Mouse (Mus musculus) erythroid progenitor cell, adult 5-6 weeks (primary cell): ENCODE results near the gene Mapkapk2. TPM values are rescaled to one million over a fixed set of nuclear protein-coding genes. Genes with fewer than 3 reads are reported as not detected.

Experiments used
- ATAC-seq: replicated peaks from 2 replicates; pipeline ENCODE4 v1.8.0; 2016; ENCODE audit warnings: moderate number of reproducible peaks, mild to moderate bottlenecking, moderate TSS enrichment, inconsistent platforms; ENCODE audit not compliant: poor library complexity, low FRiP score, severe bottlenecking
- total RNA-seq, 2 experiments: library from RNA; stranded (forward) in 1 of 2; stranded (reverse) in 1 of 2; fragments of 150-400 nt in 1 of 2; fragments of 186-747, 209-891 nt in 1 of 2; gene quantifications; 2 replicates each; pipeline versions ENCODE4 v1.2.3 to v1.2.4; 2015 to 2017; ENCODE audit warnings: low replicate concordance in 2 of 2

The Mapkapk2 gene
- total RNA-seq, 2 experiments from 2014 or later, result 23.2 to 36.9 TPM

DNA sequence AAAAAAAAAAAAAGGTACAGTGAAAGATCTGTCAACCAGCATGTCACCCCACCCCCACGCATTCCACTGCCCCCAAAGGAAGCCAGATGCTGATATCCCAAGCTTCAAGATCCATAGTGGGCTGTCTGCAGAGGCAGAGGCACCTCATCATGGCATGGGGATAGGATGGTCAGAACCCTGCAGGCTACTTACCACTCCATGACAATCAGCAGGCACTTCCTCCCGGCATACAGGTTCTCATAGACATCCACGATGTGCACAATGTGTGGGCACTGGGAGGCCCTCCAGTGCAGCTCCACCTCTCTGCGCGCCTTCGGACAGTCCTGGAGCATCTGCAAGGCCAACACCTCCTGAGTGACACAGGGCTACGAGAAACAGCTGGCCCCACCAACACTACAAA, 39.2 kb downstream of the Mapkapk2 start:
- ATAC-seq, result no peak

DNA sequence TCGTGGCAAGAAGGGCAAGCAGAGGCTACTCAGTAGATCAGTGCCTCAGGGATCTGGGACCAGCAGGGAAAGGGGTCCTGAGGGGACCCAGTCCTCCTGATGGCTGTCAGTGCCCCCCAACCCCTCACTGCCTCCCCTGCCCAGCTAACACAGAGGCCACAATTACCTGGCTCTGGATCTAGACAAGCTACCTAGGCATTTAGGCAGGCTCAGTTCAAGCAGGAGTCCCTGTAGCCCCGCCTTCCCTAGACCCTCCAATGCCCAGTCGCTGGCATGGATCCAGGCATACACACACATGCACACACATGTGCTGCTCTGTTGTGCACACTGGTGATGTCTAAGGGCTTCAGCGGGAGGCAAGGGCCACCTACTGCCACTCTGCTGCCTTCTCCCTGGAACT, 43.4 kb downstream of the Mapkapk2 start:
- ATAC-seq, result no peak

DNA sequence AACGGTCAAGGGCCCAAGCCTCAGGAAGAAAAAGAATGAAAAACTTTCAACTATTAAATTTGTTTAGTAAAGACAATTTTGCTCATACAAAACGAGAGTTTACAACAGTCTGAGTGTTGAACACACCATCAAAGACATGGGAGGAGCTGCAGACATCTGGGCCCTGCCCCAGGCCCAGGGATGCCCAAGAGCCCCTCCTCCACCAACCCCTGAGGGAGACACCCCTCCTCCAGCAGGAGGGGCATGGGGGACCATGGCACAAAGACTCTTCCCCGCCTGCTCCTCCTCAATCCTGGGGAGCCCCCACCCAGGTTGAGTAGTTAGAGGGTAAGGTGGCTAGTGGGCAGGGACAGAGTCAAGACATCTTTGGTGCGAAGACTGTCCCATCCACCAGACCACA, 44.0 kb downstream of the Mapkapk2 start:
- no peak for ATAC-seq

DNA sequence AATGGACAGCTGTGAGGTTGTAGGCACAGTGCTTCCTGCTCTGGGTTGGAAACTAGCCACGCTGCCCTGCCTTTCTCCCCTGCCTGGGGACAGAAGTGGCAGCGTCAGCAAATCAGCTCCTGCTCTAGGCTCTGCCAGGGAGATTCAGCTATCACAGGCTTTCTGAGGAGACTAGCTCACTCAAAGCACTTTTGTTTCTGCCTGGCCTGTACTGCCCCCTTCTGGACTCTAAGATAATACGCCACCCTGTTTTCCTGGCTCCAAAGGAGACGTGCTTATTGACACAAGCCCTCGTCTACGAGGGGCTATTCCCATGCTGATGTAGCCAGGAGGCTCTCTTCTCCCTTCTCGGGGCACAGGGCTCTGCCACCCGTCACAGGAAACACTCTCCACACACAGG, 44.4 kb downstream of the Mapkapk2 start:
- no peak for ATAC-seq

DNA sequence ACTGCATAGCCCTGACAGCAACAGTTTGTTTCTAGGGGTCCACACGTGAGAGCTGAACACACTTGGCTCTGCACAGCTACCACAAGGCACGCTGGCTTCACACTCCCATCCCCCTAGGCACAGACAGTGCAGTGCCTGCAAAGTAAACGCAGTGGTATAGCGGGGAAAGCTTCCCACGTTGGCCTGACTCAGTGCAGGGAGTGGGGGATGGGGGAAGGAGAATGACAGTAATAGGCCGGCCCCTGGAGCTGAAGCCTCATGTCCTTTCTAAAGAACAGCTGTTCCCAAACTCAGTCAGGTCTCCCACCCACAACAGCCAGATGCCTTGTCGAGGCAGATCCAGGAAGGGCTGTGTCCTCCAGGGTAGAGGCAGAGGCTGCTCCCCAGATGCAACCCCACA, 46.6 kb downstream of the Mapkapk2 start:
- no peak for ATAC-seq

DNA sequence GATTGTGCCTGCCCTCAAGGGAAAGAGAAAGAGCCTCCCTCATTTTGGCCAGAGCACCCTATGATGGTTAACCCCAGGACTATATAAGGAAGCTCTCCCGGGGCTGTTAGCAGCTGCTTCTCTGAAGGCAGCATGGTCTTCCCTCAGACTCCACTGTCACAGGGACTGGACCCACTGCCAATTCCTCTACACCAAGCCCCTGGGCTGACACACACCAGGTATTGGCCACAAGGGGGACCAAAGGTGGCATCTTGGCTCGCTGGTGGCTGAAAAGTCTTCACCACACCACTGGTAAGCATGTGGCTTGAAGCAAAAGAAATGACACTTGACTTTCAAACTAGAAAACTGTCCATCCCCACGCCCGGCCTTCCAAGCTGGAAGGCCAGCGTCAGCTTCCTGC, 47.0 kb downstream of the Mapkapk2 start:
- ATAC-seq, result no peak

DNA sequence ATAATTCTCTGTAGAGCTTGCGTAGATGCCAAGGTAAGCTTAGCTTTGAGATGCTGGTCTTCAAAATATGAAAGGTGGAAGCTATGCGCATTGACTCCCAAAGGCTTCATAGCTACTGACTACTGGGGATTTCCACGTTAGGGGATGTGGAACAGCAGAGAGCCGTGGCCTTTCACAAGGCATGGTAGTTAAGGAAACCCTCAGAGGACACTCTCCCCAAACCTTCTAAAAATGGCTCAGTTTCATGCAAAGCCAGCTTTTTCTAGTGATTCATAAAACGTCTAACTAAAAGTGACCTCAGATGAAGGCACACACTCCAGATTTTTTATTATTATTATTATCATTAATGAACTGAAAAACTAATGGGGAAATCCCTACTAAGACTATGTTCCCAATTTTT, 47.6 kb downstream of the Mapkapk2 start:
- ATAC-seq, result no peak

DNA sequence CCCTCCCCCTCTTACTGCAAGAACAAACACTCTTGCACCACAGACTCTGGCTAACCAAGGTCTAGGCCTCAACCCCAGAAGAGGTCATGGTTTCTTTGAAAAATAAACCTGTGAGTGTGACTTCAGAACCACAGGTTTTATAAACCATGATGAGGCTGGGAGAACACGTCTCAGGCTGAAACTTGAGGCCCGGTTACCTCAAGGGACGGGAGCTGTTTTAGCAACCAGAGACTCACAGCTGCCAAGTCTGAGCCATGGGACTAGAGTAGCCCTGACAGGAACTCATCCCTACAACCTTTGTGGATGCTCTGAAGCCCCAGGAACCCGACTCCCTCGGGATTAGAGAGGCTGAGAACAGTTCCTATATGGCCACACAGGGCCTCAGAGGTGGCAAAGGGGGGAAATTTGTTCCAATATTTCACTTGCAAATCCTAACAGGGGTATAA, 48.2 kb downstream of the Mapkapk2 start:
- ATAC-seq, result no peak

DNA sequence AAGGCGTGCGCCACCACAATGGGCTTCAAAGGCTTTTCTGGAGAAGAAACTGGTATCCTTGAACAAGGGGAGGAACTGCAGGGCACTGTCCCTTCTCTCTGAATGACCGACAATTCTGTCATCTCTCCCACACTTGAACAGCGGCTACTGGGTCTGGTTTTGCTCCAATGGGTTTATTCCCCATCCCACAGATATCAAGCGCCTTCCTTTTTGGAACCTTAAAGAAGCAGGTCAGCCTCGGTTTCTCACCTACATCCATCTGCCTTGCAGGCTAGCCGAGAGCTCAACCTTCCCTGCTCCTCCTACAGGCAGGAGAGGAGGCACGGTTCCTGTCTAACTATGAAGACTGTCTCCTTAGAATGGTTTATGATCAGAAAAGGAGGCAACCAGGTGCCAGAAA, 48.7 kb downstream of the Mapkapk2 start:
- ATAC-seq, result no peak

DNA sequence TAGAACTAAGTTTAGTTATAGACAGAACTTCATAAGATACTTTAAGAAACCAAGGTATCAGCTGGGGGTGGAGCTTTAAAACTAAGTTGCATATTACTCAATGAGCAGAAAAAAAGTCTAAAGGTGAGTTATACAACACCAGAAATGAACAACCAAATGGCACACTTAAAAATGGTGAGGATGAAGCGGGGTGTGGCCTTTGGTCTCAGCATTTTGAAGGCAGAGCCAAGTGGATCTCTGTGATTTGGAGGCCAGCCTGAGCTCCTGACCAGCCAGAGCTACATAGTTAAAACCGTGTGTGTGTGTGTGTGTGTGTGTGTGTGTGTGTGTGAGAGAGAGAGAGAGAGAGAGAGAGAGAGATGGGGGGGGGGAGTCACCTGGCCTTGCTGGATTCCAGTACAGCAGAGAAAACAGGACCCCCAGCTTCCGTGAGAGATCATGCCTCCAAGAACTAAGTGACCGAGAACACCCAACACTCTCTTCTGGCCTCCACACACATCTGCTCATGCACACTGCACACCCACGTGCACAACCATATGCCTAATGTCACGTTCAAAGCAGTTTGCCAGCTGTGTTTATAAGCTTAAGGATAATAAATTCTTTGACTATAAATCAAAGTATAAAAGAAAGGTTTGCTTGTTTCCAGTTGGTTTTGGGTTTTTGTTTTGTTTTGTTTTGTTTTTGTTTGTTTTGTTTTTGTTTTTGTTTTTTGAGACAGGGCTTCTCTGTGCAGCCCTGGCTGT, 49.3 kb downstream of the Mapkapk2 start:
- ATAC-seq, result no peak

DNA sequence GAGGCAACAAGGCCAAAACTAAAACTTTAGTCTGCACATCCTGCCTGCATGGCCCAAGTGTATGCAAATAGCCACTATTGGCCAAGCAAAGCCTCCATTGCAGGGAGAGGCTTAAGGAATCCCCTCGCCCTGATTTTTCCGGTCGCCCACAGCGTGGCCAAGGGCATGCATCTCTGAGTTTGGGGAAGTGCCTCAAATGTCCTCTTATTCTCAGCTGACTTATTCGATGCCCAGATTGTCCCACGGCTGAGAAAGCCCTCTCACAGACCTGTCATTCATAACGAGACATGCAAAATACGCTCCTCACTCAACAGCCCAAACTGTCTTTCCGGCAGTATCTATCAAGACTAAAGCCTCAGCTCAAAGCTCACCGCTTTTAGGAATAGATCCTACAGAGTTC, 51.0 kb downstream of the Mapkapk2 start:
- no peak for ATAC-seq

DNA sequence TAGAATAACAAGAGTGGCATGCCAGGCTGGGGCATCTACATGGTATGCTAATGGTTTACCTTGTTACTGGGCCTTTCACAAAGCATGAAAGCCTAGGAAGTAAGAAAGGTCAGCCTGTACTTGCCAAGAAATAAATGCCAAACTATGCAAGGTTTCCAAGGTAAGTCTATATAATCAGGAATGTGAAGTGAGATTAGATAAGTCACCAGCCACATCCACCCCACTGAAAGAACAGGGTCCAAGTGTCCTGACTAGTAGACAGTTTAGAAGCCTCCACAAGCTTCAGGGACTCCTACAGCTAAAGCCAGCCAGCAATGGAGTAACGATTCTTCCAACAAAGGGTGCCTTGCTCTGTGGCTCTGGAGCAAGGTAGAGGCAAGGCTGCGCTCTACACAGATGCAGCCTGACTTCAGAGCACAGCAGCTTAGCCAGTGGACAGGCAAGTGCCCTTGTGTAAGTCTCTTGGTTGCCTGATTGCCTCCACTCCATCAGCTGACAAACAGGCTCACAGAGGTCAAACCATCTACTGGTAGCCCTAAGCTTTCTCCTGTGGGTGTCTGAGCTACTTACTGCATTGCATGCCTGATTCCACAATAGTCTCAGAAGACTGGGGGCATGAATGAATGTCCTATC, 51.8 kb downstream of the Mapkapk2 start:
- ATAC-seq, result no peak

DNA sequence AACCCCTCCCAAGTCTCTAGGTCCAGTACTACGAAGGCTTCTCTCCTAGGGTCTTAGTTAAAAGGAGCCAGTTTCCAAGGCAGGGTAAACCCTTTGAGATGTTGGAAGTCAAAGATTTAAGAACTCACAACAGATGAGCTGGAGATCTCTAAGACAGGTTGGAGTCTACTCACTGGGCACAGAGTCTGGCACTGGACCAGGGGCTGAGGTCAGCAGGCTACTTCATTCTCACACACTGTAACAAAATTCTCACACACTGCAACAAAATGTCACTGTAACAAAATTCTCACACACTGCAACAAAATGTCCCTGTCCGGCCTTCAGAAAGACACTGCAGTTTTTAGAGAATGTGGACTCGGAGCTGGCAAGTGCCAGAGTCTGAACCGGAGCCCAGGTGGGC, 54.0 kb downstream of the Mapkapk2 start:
- ATAC-seq, result no peak

DNA sequence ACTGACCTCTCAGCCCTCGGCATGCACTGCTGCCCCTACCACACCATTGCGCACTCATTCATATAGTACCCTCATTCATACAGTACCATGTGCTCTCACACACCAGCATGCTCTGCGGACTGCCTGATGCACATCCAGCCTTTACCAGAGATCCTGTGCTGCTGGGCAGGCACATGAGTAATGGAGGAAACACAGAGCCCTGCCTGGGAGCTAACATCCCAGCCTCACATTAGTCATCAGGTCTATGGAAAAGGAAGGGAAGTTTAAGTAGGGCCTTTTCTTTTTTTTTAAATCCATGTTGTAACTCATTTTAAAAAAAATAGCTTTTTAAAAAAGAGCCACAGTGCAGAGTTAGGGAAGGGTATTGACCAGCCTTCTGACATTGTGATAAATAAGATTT, 54.9 kb downstream of the Mapkapk2 start:
- no peak for ATAC-seq

DNA sequence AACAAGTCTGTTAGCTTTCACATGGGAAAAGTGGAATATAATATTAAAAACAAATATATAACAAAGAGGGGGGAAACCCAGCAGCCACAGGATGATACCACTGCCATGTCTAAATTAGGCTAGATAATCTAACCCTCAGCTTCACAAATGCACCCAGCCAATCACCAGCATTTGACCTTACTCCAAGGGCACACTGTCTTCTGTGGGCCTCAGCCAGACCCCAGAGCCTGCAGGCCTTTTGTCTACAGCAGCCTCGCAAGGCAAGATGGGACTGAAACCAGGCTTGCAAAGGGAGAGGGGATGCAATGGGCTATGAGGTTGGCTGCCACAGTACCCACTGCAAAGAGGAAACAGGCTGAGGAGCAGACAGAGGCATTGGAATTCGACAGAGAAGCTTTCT, 55.4 kb downstream of the Mapkapk2 start:
- ATAC-seq, result no peak

DNA sequence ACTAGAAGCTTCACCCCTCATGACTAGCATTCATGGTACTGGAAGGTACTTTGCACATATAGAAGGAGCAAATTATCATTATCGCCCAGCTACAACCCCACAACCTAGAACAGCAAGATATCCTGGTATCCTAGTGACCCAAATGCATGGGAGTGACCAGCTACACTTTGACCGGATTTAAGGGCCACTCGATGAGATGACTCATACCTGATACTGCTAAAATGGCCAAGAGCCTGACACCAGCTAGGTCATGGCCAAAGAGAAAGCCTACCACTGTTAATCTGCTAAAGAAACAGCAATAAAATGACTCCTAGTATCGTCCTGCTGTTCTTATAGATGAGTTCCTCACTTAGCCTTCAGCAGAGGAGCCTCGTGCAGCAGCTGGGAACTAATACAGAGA, 58.1 kb downstream of the Mapkapk2 start:
- no peak for ATAC-seq

DNA sequence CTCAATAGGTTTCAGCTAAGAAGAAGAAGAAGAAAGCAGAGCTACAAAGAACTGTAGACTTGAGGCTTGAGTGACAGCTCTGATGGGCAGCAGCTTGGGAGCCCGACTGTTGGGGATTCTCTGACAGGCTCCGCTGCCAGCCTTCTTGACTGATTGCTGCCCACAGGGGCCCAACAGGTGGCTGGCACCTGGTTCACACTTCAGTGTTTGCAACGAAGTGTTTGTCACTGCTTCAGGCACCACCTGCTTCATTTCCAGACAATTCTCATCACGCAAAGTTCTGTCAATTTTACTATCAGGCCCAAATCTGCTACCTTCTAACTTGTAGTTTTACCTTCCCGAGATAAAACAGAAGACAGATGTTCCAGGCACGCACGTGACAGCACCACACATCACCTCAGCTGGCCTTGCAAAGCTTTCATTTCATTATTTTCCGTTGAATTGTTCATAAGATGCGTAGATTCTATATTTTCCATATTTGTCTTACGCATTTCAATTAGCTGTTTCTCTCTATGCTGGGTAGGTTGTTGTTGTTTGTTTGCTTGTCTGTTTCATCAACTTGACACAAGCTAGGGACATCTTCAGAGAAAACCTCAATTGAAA, 59.1 kb downstream of the Mapkapk2 start:
- no peak for ATAC-seq

DNA sequence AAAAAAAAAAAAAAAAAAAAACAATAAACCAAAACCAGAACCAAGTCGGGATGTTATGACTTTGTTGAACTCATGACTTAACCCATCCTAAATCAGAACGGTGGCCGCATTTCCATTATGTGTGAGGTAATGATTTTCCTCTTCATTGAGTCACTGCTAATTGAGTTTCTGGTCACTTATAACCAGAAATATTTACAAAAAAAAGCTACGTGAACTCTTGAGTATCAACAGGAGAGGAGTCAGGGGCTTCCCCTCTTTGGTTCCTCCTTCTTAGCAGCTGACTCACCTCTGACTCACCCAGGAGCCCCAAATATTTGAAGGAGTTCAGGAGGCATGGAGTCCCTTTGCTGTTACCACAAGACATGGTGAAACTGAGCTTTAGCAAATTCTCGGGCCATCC, 59.6 kb downstream of the Mapkapk2 start:
- ATAC-seq, result no peak

DNA sequence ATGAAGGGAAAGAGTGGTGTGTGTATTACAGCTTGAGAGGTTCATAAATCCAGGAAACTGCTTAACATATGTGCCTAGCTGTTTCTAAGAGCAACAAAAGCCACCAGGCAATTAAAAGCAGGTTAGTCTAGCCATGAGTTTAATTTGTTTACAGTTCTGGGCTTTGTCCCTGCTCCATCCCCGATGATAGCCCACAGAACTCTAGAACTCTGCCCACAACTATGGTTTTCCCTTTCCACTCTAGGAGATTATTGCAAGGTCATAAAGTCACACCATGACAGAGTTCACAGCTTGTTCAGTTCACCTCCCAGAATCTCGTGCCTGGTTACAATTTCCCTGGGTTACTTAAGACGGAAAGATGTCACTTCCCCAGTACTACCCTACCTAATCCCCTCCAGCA, 66.4 kb downstream of the Mapkapk2 start:
- ATAC-seq, result no peak

DNA sequence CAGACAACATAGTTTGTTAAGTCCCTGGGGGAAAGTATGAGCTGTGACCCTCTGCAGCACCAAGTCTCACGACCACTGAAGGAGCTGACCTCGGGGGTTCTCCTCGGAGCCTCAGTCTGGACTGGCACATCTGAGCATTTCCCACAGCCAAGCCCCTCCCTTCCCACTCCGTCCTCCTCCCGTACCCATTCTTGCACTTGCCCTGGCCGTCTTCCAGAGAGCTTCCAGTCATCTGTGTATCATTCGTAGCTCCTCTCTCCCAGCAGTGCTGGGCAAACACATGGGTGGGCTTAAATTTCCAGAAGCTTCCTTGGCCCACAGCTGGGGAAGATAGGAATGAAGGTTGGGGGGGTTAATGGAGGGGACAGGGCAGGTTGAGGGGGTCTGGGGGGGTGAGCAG, 67.4 kb downstream of the Mapkapk2 start:
- no peak for ATAC-seq

DNA sequence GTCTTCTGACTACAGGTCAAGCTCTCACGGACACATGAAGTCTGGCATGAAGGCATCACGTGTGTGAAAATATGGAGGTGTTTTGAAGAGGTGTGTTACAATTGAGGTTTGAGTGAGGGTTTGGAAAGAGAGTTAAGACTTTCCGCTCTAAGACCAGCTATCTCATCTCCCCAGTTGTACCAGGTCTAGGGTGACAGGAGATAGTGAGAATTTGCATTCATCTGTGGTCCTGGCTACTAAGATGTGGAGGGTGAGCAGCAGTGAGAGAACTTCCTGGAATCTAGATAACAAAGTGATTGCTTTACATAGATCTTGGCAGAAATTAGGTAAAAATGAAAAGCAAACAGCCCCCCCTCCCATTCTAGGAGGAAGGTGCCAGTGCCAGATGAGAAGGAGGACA, 68.4 kb downstream of the Mapkapk2 start:
- no peak for ATAC-seq

DNA sequence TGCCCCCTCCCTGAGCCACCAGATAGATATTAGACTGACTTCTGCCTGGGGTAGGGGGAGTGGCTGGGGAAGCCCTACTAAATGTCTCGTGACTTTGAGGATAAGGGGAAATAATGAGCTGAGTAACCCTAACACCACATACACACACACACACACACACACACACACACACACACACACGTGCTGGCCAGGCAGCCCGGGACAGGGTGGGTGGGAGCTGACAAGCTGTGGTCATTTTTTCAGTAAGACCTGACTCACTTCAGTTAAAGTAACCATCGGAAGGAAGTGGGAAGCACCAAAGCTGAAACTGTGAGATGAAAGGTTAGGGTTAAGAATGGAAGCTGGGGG, 71.8 kb downstream of the Mapkapk2 start:
- no peak for ATAC-seq
